Mouse (Mus musculus) spleen, adult 2 months (tissue): Measurements from ENCODE around the gene Sap30bp.

Source experiments
- CTCF ChIP-seq: fragments of 200-500 bp; IDR thresholded peaks from 2 replicates; pipeline ENCODE4 v1.5.1; 2011; ENCODE audit warnings: mild to moderate bottlenecking, inconsistent platforms; ENCODE audit not compliant: insufficient read depth, insufficient read length, insufficient replicate concordance; ENCODE audit errors: extremely low read depth
- POLR2A ChIP-seq: fragments of 200-500 bp; IDR thresholded peaks from 2 replicates; pipeline ENCODE4 v1.6.1; 2011; ENCODE audit warnings: low read depth, low read length, inconsistent platforms

- TF ChIP-seq CTCF (no peak), POLR2A (no peak)
These were observed 72.8 kb downstream of the Sap30bp start for GRCm38 (mm10) chr11:116005701-116006419.
